Mouse (Mus musculus) kidney, postnatal 0 days (tissue): ENCODE results near the gene Cap2. TPM values are rescaled to one million over a fixed set of nuclear protein-coding genes. Genes with fewer than 3 reads are reported as not detected.

Experiments
- ATAC-seq: fragments of 200-750 bp; cut with Nextera tagmentation; replicated peaks from 2 replicates; pipeline ENCODE4 v1.8.0; 2017; ENCODE audit warnings: low read depth, moderate number of reproducible peaks, moderate TSS enrichment, moderate library complexity; ENCODE audit not compliant: low FRiP score
- DNase-seq: peaks from one replicate; pipeline ENCODE4 v3.0.0-alpha.2; 2016; ENCODE audit warnings: low spot score
- H3K27ac ChIP-seq: fragments of 300-500 bp; sonication (generic); 2 replicates; pipeline ENCODE4 v1.5.1; 2014; ENCODE audit warnings: mild to moderate bottlenecking
- H3K27me3 ChIP-seq: fragments of 300-500 bp; sonication (generic); 2 replicates; pipeline ENCODE4 v1.6.1; 2014; ENCODE audit warnings: low read length, mixed read lengths; ENCODE audit not compliant: insufficient read depth
- H3K36me3 ChIP-seq: fragments of 300-500 bp; sonication (generic); 2 replicates; pipeline ENCODE4 v1.6.1; 2014; ENCODE audit warnings: low read length, mixed read lengths; ENCODE audit not compliant: insufficient read depth
- H3K4me1 ChIP-seq: fragments of 300-500 bp; sonication (generic); replicated peaks from 2 replicates; pipeline ENCODE4 v1.6.1; 2014; ENCODE audit warnings: antibody characterized with exemption, low read length, mixed read lengths; ENCODE audit not compliant: insufficient read depth
- H3K4me2 ChIP-seq: fragments of 300-500 bp; sonication (generic); 2 replicates; pipeline ENCODE4 v1.6.1; 2014; ENCODE audit warnings: mild to moderate bottlenecking, low read length, moderate library complexity, mixed read lengths
- H3K4me3 ChIP-seq: fragments of 300-500 bp; sonication (generic); replicated peaks from 2 replicates; pipeline ENCODE4 v1.5.1; 2014; ENCODE audit warnings: low read depth, low read length
- H3K9ac ChIP-seq: fragments of 300-500 bp; sonication (generic); 2 replicates; pipeline ENCODE4 v1.6.1; 2014; ENCODE audit warnings: low read depth, low read length
- H3K9me3 ChIP-seq: fragments of 300-500 bp; sonication (generic); replicated peaks from 2 replicates; pipeline ENCODE4 v1.6.1; 2016; ENCODE audit warnings: low read length, inconsistent platforms, mixed read lengths
- CTCF ChIP-seq: IDR thresholded peaks from 2 replicates; pipeline ENCODE4 v1.5.1; 2016; ENCODE audit warnings: antibody characterized with exemption, low read depth, mild to moderate bottlenecking, moderate library complexity
- WGBS: fragments of 180-500 bp; shearing (Covaris S2); extraction: QIAGEN DNeasy Blood & Tissue Kit; methylation state at CpG from one replicate; pipeline ENCODE4 v1.1.7; 2014; 5-methylcytosine and 5-hydroxymethylcytosine counted together
- polyA plus RNA-seq: library from polyadenylated mRNA; unstranded; fragments of >200 nt; fragmentation: Nextera tagmentation; extraction: Ambion mirVana; gene quantifications from 2 replicates; pipeline ENCODE4 v1.2.1, GENCODE M21; 2015

Cap2 gene
- polyA plus RNA-seq, 1 experiment from 2014 or later = 3.6 TPM

- peak; percentile 92 for ATAC-seq
- no peak for TF ChIP-seq CTCF
Measured at GRCm38 (mm10) chr13:46669048-46669619, 167.5 kb downstream of the Cap2 start, which contains the start of gene Fam8a1. Gene Fam8a1 (plus strand): TSS chr13:46669522.

DNA sequence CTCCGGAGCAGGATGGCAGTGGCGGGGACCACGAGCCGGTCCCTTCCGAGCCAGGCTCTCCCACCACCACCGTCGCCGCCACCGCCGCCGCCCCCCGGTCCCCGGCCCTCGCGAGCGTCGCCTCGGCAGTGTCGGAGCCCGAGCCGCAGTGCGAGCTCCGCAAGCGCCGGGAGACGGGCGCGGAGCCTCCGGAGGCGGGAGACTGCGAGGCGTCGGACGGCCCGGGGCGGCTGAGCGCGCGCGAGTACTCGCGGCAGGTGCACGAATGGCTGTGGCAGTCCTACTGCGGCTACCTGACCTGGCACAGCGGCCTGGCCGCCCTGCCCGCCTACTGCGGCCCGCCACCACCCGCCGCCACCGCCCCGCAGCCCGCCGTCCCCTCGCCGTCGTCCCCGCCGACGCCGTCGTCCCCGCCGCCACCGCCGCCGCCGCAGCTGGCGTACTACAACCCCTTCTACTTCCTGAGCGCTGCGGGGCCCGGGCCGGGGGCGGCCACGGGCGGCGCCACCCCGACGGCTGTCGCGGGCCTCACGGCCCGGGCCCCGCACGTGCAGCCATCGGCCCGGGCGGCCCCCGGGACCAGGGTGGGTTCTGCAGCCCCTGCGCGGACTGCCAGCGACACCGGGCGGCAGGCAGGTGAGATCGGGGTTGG is 168.1 kb downstream of the Cap2 start:
- Histone ChIP-seq H3K27ac (peak overlapping the region; percentile 58), H3K9me3 (no peaks in the 10 kb centered on the region)
- DNase-seq = peak; percentile 16

More at GRCm38 (mm10) chr13:46669048-46669619, 167.5 kb downstream of the Cap2 start, which contains the start of gene Fam8a1:
- H3K27ac ChIP-seq = peak within 1 kb of the TSS; percentile 58
- WGBS = under 1% methylated on average over 45 of the region's 46 CpGs
- DNase-seq = peak; percentile 91
- H3K36me3 ChIP-seq = 0 out of 2 replicates have a peak, but pooled peaks cover 12% of the 10 kb centered on the region
- peak within 1 kb of the TSS; percentile 92 for H3K4me2 ChIP-seq
- H3K9me3 ChIP-seq = no peaks in the 10 kb centered on the region
- 0 out of 2 replicates have a peak, but pooled peaks cover 6% of the 10 kb centered on the region for H3K4me1 ChIP-seq
- peak within 1 kb of the TSS; percentile 80 for H3K4me3 ChIP-seq
- H3K9ac ChIP-seq = peak within 1 kb of the TSS; percentile 82
- no peaks in the 10 kb centered on the region for H3K27me3 ChIP-seq

GRCm38 (mm10) chr13:46670514-46670913 is 168.9 kb downstream of the Cap2 start:
- DNase-seq (no peak), ATAC-seq (no peak)
- Histone ChIP-seq H3K4me2 (peak overlapping the region; percentile 92), H3K36me3 (0 out of 2 replicates have a peak, but pooled peaks cover 14% of the 10 kb centered on the region), H3K4me1 (0 out of 2 replicates have a peak, but pooled peaks cover 6% of the 10 kb centered on the region), H3K9ac (peak overlapping the region; percentile 82), H3K4me3 (peak overlapping the region; percentile 80), H3K27me3 (no peaks in the 10 kb centered on the region), H3K9me3 (no peaks in the 10 kb centered on the region), H3K27ac (no peak overlapping the region)
- TF ChIP-seq CTCF = no peak
- WGBS = 63% methylated on average over 9 of the region's 9 CpGs

More for the DNA sequence above, 168.1 kb downstream of the Cap2 start:
- Histone ChIP-seq H3K4me3 (peak overlapping the region; percentile 80), H3K4me2 (peak overlapping the region; percentile 92), H3K27me3 (no peaks in the 10 kb centered on the region), H3K9ac (peak overlapping the region; percentile 82), H3K4me1 (0 out of 2 replicates have a peak, but pooled peaks cover 6% of the 10 kb centered on the region), H3K36me3 (0 out of 2 replicates have a peak, but pooled peaks cover 14% of the 10 kb centered on the region)
- TF ChIP-seq CTCF = peak; percentile 27; the same call in 1 of the 2 replicates
- WGBS = under 1% methylated on average over 58 of the region's 96 CpGs
- ATAC-seq = peak; percentile 60

DNA sequence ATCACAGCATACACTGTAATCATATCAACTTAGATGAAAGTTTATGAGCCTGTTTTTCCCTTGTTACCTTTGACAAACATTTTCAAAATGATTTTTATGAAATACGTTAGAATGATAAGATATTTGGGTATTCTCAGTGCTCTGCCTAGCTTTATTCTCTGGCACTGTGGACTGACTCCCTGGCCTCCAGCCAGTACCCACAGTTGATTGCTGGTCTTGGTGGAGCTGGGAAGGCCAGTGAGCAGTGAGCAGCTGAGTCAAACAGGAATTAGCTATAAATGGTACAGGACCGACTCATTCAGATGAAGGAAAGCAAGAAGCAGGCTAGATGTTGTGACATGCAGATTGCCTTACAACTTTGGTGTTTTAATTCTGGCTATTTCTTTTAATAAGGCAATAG is 173.0 kb downstream of the Cap2 start:
- ATAC-seq = no peak
- H3K4me1 ChIP-seq = 0 out of 2 replicates have a peak, but pooled peaks cover 6% of the 10 kb centered on the region
- no peaks in the 10 kb centered on the region for H3K9me3 ChIP-seq
- no peaks in the 10 kb centered on the region for H3K27me3 ChIP-seq
- H3K4me3 ChIP-seq = no peak overlapping the region
- H3K27ac ChIP-seq = no peak overlapping the region
- WGBS = 83% methylated on average over 2 of the region's 2 CpGs
- H3K36me3 ChIP-seq = 0 out of 2 replicates have a peak, but pooled peaks cover 22% of the 10 kb centered on the region
- no peak overlapping the region for H3K4me2 ChIP-seq
- no peak overlapping the region for H3K9ac ChIP-seq
- no peak for DNase-seq
- no peak for TF ChIP-seq CTCF

GRCm38 (mm10) chr13:46677721-46678120 is 176.1 kb downstream of the Cap2 start:
- WGBS = 91% methylated on average over 4 of the region's 4 CpGs
- no peak for DNase-seq
- Histone ChIP-seq H3K4me1 (no peaks in the 10 kb centered on the region), H3K36me3 (peaks cover 22% of the 10 kb centered on the region; the same call in 1 of the 2 replicates), H3K4me3 (no peak overlapping the region), H3K4me2 (no peak overlapping the region), H3K27ac (no peak overlapping the region), H3K9ac (no peak overlapping the region), H3K9me3 (no peaks in the 10 kb centered on the region), H3K27me3 (no peaks in the 10 kb centered on the region)
- TF ChIP-seq CTCF = no peak
- ATAC-seq = no peak

DNA sequence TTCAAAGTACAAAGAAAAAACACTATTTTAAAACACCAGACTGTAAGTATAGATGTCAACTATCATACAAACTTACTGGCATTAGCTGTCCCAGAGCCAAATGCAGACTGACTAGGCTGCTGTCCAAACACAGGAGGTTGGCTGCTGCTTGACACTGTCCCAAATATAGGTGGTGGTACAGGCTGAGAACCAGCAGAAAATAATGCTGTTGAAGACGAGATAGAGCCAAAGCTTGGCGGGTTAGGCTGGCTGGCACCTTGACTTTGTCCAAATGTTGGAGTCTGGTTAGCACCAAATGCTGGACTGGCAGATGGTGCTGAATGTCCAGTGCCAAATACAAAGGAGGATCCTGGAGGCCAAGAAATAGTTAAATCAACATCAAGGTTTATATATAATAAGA is 181.3 kb downstream of the Cap2 start:
- Histone ChIP-seq H3K27me3 (no peaks in the 10 kb centered on the region), H3K9ac (no peak overlapping the region), H3K27ac (no peak overlapping the region), H3K36me3 (peaks cover 31% of the 10 kb centered on the region), H3K4me1 (no peaks in the 10 kb centered on the region), H3K4me2 (no peak overlapping the region), H3K9me3 (no peaks in the 10 kb centered on the region), H3K4me3 (no peak overlapping the region)
- DNase-seq (no peak), ATAC-seq (no peak)
- 86% methylated on average over 2 of the region's 2 CpGs for WGBS
- TF ChIP-seq CTCF = no peak
